Mouse (Mus musculus) kidney, embryonic 14.5 days (tissue): Measurements from ENCODE around the gene Ank. TPM values are rescaled to one million over a fixed set of nuclear protein-coding genes. Genes with fewer than 3 reads are reported as not detected.
A peak's percentile ranks its signal among the peaks of the same experiment; 100 is the strongest.

Source experiments
- ATAC-seq: fragments of 200-750 bp; cut with Nextera tagmentation; 2 replicates; pipeline ENCODE4 v1.8.0; 2017; ENCODE audit warnings: moderate number of reproducible peaks, mild to moderate bottlenecking, moderate TSS enrichment, moderate library complexity; ENCODE audit not compliant: low FRiP score, low TSS enrichment
- H3K27ac ChIP-seq: fragments of 300-500 bp; sonication (generic); 2 replicates; pipeline ENCODE4 v1.5.1; 2014; ENCODE audit warnings: low read depth, mild to moderate bottlenecking, low read length, moderate library complexity, mixed read lengths
- H3K27me3 ChIP-seq: fragments of 300-500 bp; sonication (generic); 2 replicates; pipeline ENCODE4 v1.6.1; 2014; ENCODE audit warnings: mild to moderate bottlenecking, low read length; ENCODE audit not compliant: control insufficient read depth, insufficient read depth
- H3K36me3 ChIP-seq: fragments of 300-500 bp; sonication (generic); 2 replicates; pipeline ENCODE4 v1.6.1; 2014; ENCODE audit warnings: low read length, mixed read lengths; ENCODE audit not compliant: control insufficient read depth, insufficient read depth
- H3K4me1 ChIP-seq: fragments of 300-500 bp; sonication (generic); 2 replicates; pipeline ENCODE4 v1.6.1; 2014; ENCODE audit warnings: low read length, mixed read lengths; ENCODE audit not compliant: control insufficient read depth, insufficient read depth
- H3K4me2 ChIP-seq: fragments of 300-500 bp; sonication (generic); replicated peaks from 2 replicates; pipeline ENCODE4 v1.6.1; 2014; ENCODE audit warnings: low read depth, mild to moderate bottlenecking, low read length
- H3K4me3 ChIP-seq: fragments of 300-500 bp; sonication (generic); 2 replicates; pipeline ENCODE4 v1.5.1; 2014; ENCODE audit warnings: mild to moderate bottlenecking, low read length
- H3K9ac ChIP-seq: fragments of 300-500 bp; sonication (generic); 2 replicates; pipeline ENCODE4 v1.6.1; 2014; ENCODE audit warnings: low read depth, mild to moderate bottlenecking, low read length, moderate library complexity
- H3K9me3 ChIP-seq: fragments of 300-500 bp; sonication (generic); 2 replicates; pipeline ENCODE4 v1.6.1; 2016; ENCODE audit warnings: low read length; ENCODE audit not compliant: control insufficient read depth
- WGBS: fragments of 180-500 bp; shearing (Covaris S2); extraction: QIAGEN DNeasy Blood & Tissue Kit; methylation state at CpG from one replicate; pipeline ENCODE4 v1.1.7; 2014; 5-methylcytosine and 5-hydroxymethylcytosine counted together
- polyA plus RNA-seq: library from polyadenylated mRNA; unstranded; fragments of >200 nt; fragmentation: Nextera tagmentation; extraction: Ambion mirVana; gene quantifications from 2 replicates; pipeline ENCODE4 v1.2.1, GENCODE M21; 2014

The Ank gene
- polyA plus RNA-seq, 1 experiment from 2014 or later: 10.3 TPM

GRCm38 (mm10) chr15:27598786-27599385 is 132.4 kb downstream of the Ank start:
- Histone ChIP-seq H3K36me3 (peaks cover 28% of the 10 kb centered on the region), H3K4me2 (no peak overlapping the region), H3K4me3 (no peak overlapping the region), H3K4me1 (no peaks in the 10 kb centered on the region), H3K9ac (no peak overlapping the region), H3K27me3 (no peaks in the 10 kb centered on the region), H3K27ac (no peak overlapping the region), H3K9me3 (no peaks in the 10 kb centered on the region)
- ATAC-seq: no peak
- 87% methylated on average over 13 of the region's 13 CpGs for WGBS

GRCm38 (mm10) chr15:27600524-27600923 is 134.0 kb downstream of the Ank start:
- Histone ChIP-seq H3K9me3 (no peaks in the 10 kb centered on the region), H3K27ac (no peak overlapping the region), H3K36me3 (peaks cover 25% of the 10 kb centered on the region), H3K9ac (no peak overlapping the region), H3K27me3 (no peaks in the 10 kb centered on the region), H3K4me3 (no peak overlapping the region), H3K4me2 (no peak overlapping the region), H3K4me1 (no peaks in the 10 kb centered on the region)
- no peak for ATAC-seq
- WGBS: 82% methylated on average over 5 of the region's 5 CpGs

GRCm38 (mm10) chr15:27604558-27604957 is 138.1 kb downstream of the Ank start:
- peaks cover 3% of the 10 kb centered on the region; the same call in 1 of the 2 replicates for H3K4me1 ChIP-seq
- H3K27ac ChIP-seq: no peak overlapping the region
- no peak overlapping the region for H3K4me2 ChIP-seq
- peaks cover 37% of the 10 kb centered on the region; the same call in 1 of the 2 replicates for H3K36me3 ChIP-seq
- no peak overlapping the region for H3K4me3 ChIP-seq
- no peak for ATAC-seq
- no peak overlapping the region for H3K9ac ChIP-seq
- H3K27me3 ChIP-seq: no peaks in the 10 kb centered on the region
- no peaks in the 10 kb centered on the region for H3K9me3 ChIP-seq
- 95% methylated on average over 3 of the region's 3 CpGs for WGBS

- peaks cover 32% of the 10 kb centered on the region; the same call in 1 of the 2 replicates for H3K36me3 ChIP-seq
- H3K4me1 ChIP-seq: peaks cover 3% of the 10 kb centered on the region; the same call in 1 of the 2 replicates
- WGBS: 68% methylated on average over 3 of the region's 3 CpGs
- ATAC-seq: no peak
- no peak overlapping the region for H3K4me3 ChIP-seq
- H3K27me3 ChIP-seq: no peaks in the 10 kb centered on the region
- H3K9me3 ChIP-seq: no peaks in the 10 kb centered on the region
- H3K4me2 ChIP-seq: no peak overlapping the region
- no peak overlapping the region for H3K27ac ChIP-seq
- no peak overlapping the region for H3K9ac ChIP-seq
These were observed 138.8 kb downstream of the Ank start for GRCm38 (mm10) chr15:27605252-27605651.

- no peak overlapping the region for H3K4me3 ChIP-seq
- 72% methylated on average over 4 of the region's 4 CpGs for WGBS
- H3K9ac ChIP-seq: no peak overlapping the region
- no peak overlapping the region for H3K4me2 ChIP-seq
- ATAC-seq: no peak
- H3K27me3 ChIP-seq: no peaks in the 10 kb centered on the region
- H3K27ac ChIP-seq: no peak overlapping the region
- H3K36me3 ChIP-seq: peaks cover 35% of the 10 kb centered on the region; the same call in 1 of the 2 replicates
- H3K9me3 ChIP-seq: no peaks in the 10 kb centered on the region
- peaks cover 3% of the 10 kb centered on the region; the same call in 1 of the 2 replicates for H3K4me1 ChIP-seq
These were observed 143.1 kb downstream of the Ank start for GRCm38 (mm10) chr15:27609554-27609953.

GRCm38 (mm10) chr15:27612533-27613221 is 146.2 kb downstream of the Ank start:
- no peaks in the 10 kb centered on the region for H3K9me3 ChIP-seq
- H3K27ac ChIP-seq: no peak overlapping the region
- 60% methylated on average over 6 of the region's 6 CpGs for WGBS
- no peak overlapping the region for H3K4me3 ChIP-seq
- H3K4me2 ChIP-seq: no peak overlapping the region
- no peak overlapping the region for H3K9ac ChIP-seq
- no peaks in the 10 kb centered on the region for H3K27me3 ChIP-seq
- peaks cover 39% of the 10 kb centered on the region; the same call in 1 of the 2 replicates for H3K36me3 ChIP-seq
- ATAC-seq: peak; percentile 69
- peaks cover 3% of the 10 kb centered on the region; the same call in 1 of the 2 replicates for H3K4me1 ChIP-seq

- no peaks in the 10 kb centered on the region for H3K27me3 ChIP-seq
- peaks cover 39% of the 10 kb centered on the region; the same call in 1 of the 2 replicates for H3K36me3 ChIP-seq
- H3K9ac ChIP-seq: no peak overlapping the region
- peaks cover 3% of the 10 kb centered on the region; the same call in 1 of the 2 replicates for H3K4me1 ChIP-seq
- H3K27ac ChIP-seq: no peak overlapping the region
- 93% methylated on average over 4 of the region's 4 CpGs for WGBS
- H3K4me3 ChIP-seq: no peak overlapping the region
- 0 out of 2 replicates have a peak, but pooled peaks have one; percentile 29 for ATAC-seq
- H3K4me2 ChIP-seq: no peak overlapping the region
- no peaks in the 10 kb centered on the region for H3K9me3 ChIP-seq
These were observed 146.8 kb downstream of the Ank start for GRCm38 (mm10) chr15:27613255-27613654.

- no peak overlapping the region for H3K4me3 ChIP-seq
- no peak overlapping the region for H3K27ac ChIP-seq
- 81% methylated on average over 4 of the region's 4 CpGs for WGBS
- H3K4me1 ChIP-seq: 0 out of 2 replicates have a peak, but pooled peaks cover 2% of the 10 kb centered on the region
- peaks cover 44% of the 10 kb centered on the region for H3K36me3 ChIP-seq
- no peak for ATAC-seq
- H3K27me3 ChIP-seq: no peaks in the 10 kb centered on the region
- no peaks in the 10 kb centered on the region for H3K9me3 ChIP-seq
- no peak overlapping the region for H3K9ac ChIP-seq
- no peak overlapping the region for H3K4me2 ChIP-seq
These were observed 149.7 kb downstream of the Ank start for GRCm38 (mm10) chr15:27616159-27616558.

- H3K36me3 ChIP-seq: peaks cover 39% of the 10 kb centered on the region
- WGBS: 64% methylated on average over 3 of the region's 3 CpGs
These were observed 150.8 kb downstream of the Ank start for GRCm38 (mm10) chr15:27617227-27617626.

More at GRCm38 (mm10) chr15:27617227-27617626, 150.8 kb downstream of the Ank start:
- Histone ChIP-seq H3K27ac (no peak overlapping the region), H3K4me3 (no peak overlapping the region), H3K9me3 (no peaks in the 10 kb centered on the region), H3K27me3 (no peaks in the 10 kb centered on the region), H3K4me1 (0 out of 2 replicates have a peak, but pooled peaks cover 3% of the 10 kb centered on the region), H3K9ac (no peak overlapping the region), H3K4me2 (no peak overlapping the region)
- no peak for ATAC-seq
